Mouse (Mus musculus) lung, adult 2 months (tissue): ENCODE results near the gene Ptgir. TPM values are rescaled to one million over a fixed set of nuclear protein-coding genes. Genes with fewer than 3 reads are reported as not detected.

Experiments used
- DNase-seq: peaks from one replicate; pipeline ENCODE4 v3.0.0; 2022
- H3K4me1 ChIP-seq: fragments of 200-500 bp; 2 replicates; pipeline ENCODE4 v1.6.1; 2011; ENCODE audit warnings: low read length; ENCODE audit not compliant: control insufficient read depth, insufficient read depth
- H3K4me3 ChIP-seq: fragments of 200-500 bp; replicated peaks from 2 replicates; pipeline ENCODE3; 2011; ENCODE audit warnings: low read depth, mild to moderate bottlenecking, control low read depth, low read length; ENCODE audit errors: extremely low read depth
- CTCF ChIP-seq: fragments of 200-500 bp; IDR thresholded peaks from 2 replicates; pipeline ENCODE4 v1.5.1; 2011; ENCODE audit warnings: mild to moderate bottlenecking, low read length, control low read depth; ENCODE audit not compliant: insufficient read depth
- POLR2A ChIP-seq: fragments of 200-500 bp; IDR thresholded peaks from 2 replicates; pipeline ENCODE4 v1.6.1; 2011; ENCODE audit warnings: low read depth, mild to moderate bottlenecking, control low read depth, low read length, borderline replicate concordance; ENCODE audit errors: extremely low read depth
- WGBS: fragments of 180-500 bp; shearing (Covaris S2); methylation state at CpG from one replicate; pipeline ENCODE4 v1.1.7; 2018; 5-methylcytosine and 5-hydroxymethylcytosine counted together
- polyA plus RNA-seq: library from polyadenylated mRNA; depleted of rRNA; stranded (reverse); fragments of >200 nt; gene quantifications from 2 replicates; pipeline ENCODE4 v1.2.3, GENCODE M21; 2012

Ptgir gene
- polyA plus RNA-seq, 1 experiment: 10.4 TPM

GRCm38 (mm10) chr7:16914453-16915343, 8.4 kb downstream of the Ptgir start:
- WGBS: 83% methylated on average over 18 of the region's 18 CpGs
- DNase-seq: no peak

GRCm38 (mm10) chr7:16915461-16916340, 9.4 kb downstream of the Ptgir start:
- no peak for DNase-seq
- 85% methylated on average over 32 of the region's 32 CpGs for WGBS
- TF ChIP-seq POLR2A: no peak
- TF ChIP-seq CTCF: no peak
- no peak overlapping the region for H3K4me3 ChIP-seq
- H3K4me1 ChIP-seq: no peaks in the 10 kb centered on the region

More at GRCm38 (mm10) chr7:16914453-16915343, 8.4 kb downstream of the Ptgir start:
- Histone ChIP-seq H3K4me1 (no peaks in the 10 kb centered on the region), H3K4me3 (no peak overlapping the region)
- TF ChIP-seq CTCF: no peak
- TF ChIP-seq POLR2A: no peak

- H3K4me3 ChIP-seq: no peak overlapping the region
- TF ChIP-seq CTCF (no peak), POLR2A (no peak)
- WGBS: 70% methylated on average over 30 of the region's 30 CpGs
- H3K4me1 ChIP-seq: peaks cover 8% of the 10 kb centered on the region
- DNase-seq: no peak
Observed at GRCm38 (mm10) chr7:16916342-16917265, 10.3 kb downstream of the Ptgir start.

GRCm38 (mm10) chr7:16917447-16917846, 11.2 kb downstream of the Ptgir start:
- TF ChIP-seq POLR2A (no peak), CTCF (no peak)
- Histone ChIP-seq H3K4me1 (peaks cover 14% of the 10 kb centered on the region), H3K4me3 (no peak overlapping the region)
- WGBS: 62% methylated on average over 11 of the region's 11 CpGs
- DNase-seq: no peak

- no peak for TF ChIP-seq CTCF
- no peak for TF ChIP-seq POLR2A
- Histone ChIP-seq H3K4me3 (no peak overlapping the region), H3K4me1 (peaks cover 17% of the 10 kb centered on the region)
- 73% methylated on average over 9 of the region's 9 CpGs for WGBS
- DNase-seq: no peak
Observed at GRCm38 (mm10) chr7:16918014-16918413, 11.7 kb downstream of the Ptgir start.

GRCm38 (mm10) chr7:16918670-16919069, 12.4 kb downstream of the Ptgir start:
- DNase-seq: no peak
- TF ChIP-seq POLR2A (no peak), CTCF (no peak)
- H3K4me1 ChIP-seq: peaks cover 17% of the 10 kb centered on the region

GRCm38 (mm10) chr7:16919395-16920149, 13.3 kb downstream of the Ptgir start:
- TF ChIP-seq CTCF (no peak), POLR2A (no peak)
- no peak for DNase-seq
- WGBS: 73% methylated on average over 13 of the region's 13 CpGs
- Histone ChIP-seq H3K4me3 (no peak overlapping the region), H3K4me1 (peaks cover 17% of the 10 kb centered on the region)

More at GRCm38 (mm10) chr7:16918670-16919069, 12.4 kb downstream of the Ptgir start:
- WGBS: 83% methylated on average over 3 of the region's 3 CpGs
- H3K4me3 ChIP-seq: no peak overlapping the region

- no peak for TF ChIP-seq POLR2A
- TF ChIP-seq CTCF: no peak
- 83% methylated on average over 7 of the region's 7 CpGs for WGBS
- Histone ChIP-seq H3K4me1 (peaks cover 17% of the 10 kb centered on the region), H3K4me3 (no peak overlapping the region)
- DNase-seq: no peak
Observed at GRCm38 (mm10) chr7:16920150-16920579, 13.9 kb downstream of the Ptgir start.
